Comparison of ENCODE assay signal across 11 mouse cellular contexts in the genomic region with DNA sequence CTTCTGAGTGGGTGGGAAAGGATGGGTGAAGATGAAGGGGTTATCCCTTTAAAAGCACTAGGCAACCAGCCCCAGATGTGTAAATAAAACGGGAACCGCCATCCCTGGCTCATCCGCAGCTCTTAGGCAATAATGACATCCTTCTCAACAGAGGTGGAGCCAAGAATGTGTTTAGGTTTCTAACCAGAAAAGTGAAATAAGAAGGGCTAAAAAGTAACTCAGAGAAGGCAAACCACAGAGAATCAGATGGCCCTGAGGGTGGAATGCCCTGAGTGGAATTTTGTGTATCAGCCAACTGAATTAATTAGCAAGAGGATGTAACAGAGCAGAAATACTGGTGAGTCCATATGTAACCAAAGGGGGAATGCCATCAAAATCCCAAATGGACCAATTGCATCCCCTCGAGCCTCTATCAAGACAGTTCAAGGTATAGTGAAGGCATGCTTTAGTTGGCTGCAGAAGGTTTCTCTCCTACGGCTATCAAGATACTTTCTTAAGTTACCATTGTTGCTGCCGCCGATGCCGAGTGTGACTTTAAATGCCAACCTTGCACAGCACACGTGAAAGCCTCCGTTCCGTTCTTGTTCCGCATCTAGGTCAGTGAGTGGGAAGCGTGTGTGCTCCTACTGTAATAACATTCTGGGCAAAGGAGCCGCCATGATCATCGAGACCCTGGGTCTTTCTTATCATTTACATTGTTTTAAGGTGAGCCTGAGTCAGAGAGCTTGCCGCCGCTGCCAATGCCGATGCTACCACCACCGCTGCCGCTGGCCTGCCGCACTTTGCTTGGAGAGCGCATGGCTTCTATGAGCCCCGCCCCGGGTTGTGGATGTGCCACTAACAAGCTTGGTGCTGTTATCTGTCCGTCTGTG.
DNase-seq lines count a peak whose midpoint lies in the region.
"Had no signal": no experiment of that assay in that cellular context is flagged by ENCODE, and none has a peak within 500 bp of the region (broad histone marks: within the 10 kb centered on the region; RNA-seq: fewer than 3 reads in every experiment).

No protein-coding gene starts in this region.

- DNase-seq in heart, adult 11 months, result peak; percentile 84
- DNase-seq in heart, postnatal 4 days, result no peak
- peak; percentile 44 to 54 for DNase-seq in left cerebral cortex, adult 18-20 months (ENCODE audit: low spot score in 2 of 2)
- DNase-seq in left cerebral cortex, adult 11 months (ENCODE audit: low spot score), result no peak
- peak; percentile 52 for DNase-seq in ZHBTc4 (ENCODE audit: low read depth, low spot score)
- peak; percentile 51 to 54 for DNase-seq in right cerebral cortex, postnatal 10 days (ENCODE audit: low spot score in 2 of 2)
- DNase-seq in urinary bladder, postnatal 36 days (ENCODE audit: low spot score in 2 of 2), result no peak
- DNase-seq in urinary bladder, postnatal 10 days (ENCODE audit: low spot score), result no peak
- DNase-seq: cerebellum, adult 11-12 months; gastrocnemius, postnatal 10 days; thymus, postnatal 14 days had no signal

Comparison
In these comparisons a context has a peak if more than half of its experiments do, and no peak if none do; other contexts are left out.
1. DNase-seq: peak in heart, adult 11 months (single experiment), left cerebral cortex, adult 18-20 months (2 of 2), ZHBTc4 (single experiment) and right cerebral cortex, postnatal 10 days (2 of 2); none in heart, postnatal 4 days (single experiment), left cerebral cortex, adult 11 months (single experiment), urinary bladder, postnatal 36 days (0 of 2) and urinary bladder, postnatal 10 days (single experiment).